Mouse (Mus musculus): ENCODE measurements around the gene Thrb. TPM values are rescaled to one million over a fixed set of nuclear protein-coding genes. Genes with fewer than 3 reads are reported as not detected.

The Thrb gene
- 24.9 and 31.7 TPM in 2 replicates for polyA plus RNA-seq (2021; fragmentation: Nextera tagmentation)
- long read RNA-seq, experiment 1, full-length matches to known transcripts: 2 of 44 reads
- long read RNA-seq, experiment 1, partial matches to known transcripts: 0 of 44 reads
- long read RNA-seq, experiment 1, other reads (novel, unspliced or antisense): 42 of 44 reads
- long read RNA-seq, experiment 2, full-length matches to known transcripts: 22 of 54 reads
- long read RNA-seq, experiment 2, partial matches to known transcripts: 4 of 54 reads
- long read RNA-seq, experiment 2, other reads (novel, unspliced or antisense): 28 of 54 reads

GRCm38 (mm10) chr14:17659686-17660328 is at the start of gene Thrb:
Thrb (plus strand) TSS chr14:17660261.

All from layer of hippocampus, adult 6 months (tissue).